Mouse (Mus musculus) cerebellum, adult 11-12 months (tissue): ENCODE data around the gene Igdcc4.

Source experiments
- DNase-seq: peaks from one replicate; pipeline ENCODE4 v3.0.0; 2022

Igdcc4 gene

DNA sequence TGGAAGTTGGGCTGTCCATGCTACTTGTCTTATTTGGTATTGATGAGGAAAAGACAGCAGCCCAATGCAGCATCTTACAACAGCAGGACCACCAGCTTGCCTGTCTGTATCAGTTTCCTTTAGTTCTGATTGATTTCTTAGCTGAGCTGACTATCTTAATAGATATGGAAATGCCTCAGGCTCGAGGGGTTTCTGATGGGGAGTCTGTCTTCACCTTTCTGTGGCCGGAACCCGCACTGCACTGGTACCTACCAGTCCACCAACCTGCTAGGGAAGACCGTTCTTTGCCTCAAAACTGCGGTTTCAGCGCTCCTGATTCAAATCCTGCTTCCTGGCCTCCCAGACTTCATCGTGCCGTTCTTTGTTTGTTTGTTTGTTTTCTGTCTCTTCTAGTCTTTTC, 60.6 kb downstream of the Igdcc4 start:
- no peak for DNase-seq

DNA sequence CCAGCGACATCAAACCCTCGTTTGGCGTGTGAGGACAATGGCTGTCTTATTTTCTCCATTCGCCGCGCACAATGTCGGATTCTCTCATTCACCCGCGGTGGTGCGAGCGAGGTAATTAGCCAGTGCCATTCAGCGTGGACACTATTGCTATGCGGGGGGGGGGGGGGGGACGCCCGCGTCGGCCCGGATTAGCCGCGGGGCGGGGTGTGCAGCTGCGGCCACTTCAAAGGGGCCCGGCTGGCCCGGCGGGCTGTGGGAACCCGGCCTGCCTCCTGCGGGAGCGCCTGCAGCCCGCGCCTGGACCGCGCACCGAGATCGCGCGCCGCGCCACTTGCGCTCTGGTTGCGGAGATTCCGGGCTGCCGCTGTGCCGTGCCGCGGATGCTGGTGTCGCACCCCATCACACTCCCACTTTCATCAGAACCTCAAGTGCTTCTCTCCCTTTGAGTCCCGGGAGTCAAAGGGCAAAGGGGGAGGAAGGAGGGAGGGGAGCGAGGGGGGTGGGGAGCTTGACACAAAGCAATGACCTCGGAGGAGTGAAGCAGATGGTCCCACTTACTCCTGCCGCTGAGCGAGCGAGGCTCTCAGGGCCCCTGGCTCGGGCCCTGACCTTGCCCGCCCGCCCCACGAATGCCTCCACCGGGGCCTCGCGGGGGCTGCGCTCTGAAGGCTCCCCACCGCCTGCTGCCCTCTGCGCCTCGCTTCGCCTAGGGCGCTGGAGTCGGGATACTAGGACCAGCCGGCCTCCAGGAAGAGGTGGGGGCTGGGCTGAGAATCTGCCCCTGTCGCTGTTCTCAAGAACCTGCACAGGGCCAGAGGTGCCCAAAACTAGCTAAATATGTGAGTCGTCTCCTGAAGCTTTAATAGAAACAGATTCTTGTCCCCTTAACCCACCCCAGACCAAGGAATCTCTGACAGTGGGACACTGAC, 61.7 kb downstream of the Igdcc4 start:
- no peak for DNase-seq

DNA sequence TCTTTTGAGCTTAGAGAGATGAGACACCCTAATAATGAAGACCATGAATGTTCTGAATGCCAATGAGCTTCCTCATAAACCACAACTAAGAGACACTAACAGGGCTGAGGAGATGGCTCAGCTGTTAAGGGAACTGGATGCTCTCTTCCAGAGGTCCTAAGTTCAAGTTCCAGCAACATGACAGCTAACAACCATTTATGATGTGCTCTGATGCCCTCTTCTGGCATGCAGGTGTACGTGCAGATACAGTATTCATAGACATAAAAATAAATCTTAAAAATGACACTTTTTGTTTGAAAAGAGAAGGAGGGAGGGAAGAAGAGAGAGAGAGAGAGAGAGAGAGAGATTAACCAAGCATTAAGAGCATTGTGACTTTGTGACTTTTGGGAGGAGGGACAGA, 63.6 kb downstream of the Igdcc4 start:
- no peak for DNase-seq

DNA sequence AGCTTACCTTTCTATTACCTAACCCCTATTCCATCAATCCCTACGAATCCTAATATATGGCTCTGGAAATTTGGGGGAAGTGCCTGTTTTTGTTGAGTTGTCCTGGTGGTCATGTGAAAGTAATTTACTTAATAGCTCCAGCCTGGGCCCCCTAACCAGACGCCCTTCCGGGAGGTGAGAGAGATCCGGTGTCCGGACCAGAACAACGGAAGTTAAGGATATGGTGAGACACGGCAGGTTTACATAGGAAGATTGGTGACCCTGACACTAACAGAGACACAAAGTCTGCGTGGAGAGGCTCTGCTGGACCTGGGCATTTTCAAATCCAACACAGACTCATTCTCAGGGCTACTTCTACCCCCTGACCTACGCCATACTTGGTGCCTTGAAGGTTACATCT, 65.1 kb downstream of the Igdcc4 start:
- DNase-seq, result no peak

DNA sequence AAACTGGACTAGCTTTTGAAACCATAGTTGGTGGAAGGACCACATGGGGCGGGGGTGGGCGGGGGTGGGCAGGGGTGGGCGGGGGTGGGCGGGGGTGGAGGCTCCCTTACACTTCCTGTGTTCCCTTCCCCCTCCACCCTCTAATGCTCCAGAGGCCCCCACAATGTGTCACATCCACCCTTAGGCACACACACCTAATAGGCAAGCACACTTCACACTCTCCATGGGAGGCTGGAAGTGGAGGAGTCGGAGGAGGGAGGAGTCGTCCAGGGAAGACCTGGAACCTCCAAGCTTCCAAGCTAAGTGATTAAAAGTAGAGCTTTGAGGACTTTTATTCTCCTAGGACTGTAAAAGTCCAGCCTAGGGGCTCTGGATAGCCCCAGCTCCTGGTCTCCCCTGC, 67.2 kb downstream of the Igdcc4 start:
- DNase-seq, result no peak

DNA sequence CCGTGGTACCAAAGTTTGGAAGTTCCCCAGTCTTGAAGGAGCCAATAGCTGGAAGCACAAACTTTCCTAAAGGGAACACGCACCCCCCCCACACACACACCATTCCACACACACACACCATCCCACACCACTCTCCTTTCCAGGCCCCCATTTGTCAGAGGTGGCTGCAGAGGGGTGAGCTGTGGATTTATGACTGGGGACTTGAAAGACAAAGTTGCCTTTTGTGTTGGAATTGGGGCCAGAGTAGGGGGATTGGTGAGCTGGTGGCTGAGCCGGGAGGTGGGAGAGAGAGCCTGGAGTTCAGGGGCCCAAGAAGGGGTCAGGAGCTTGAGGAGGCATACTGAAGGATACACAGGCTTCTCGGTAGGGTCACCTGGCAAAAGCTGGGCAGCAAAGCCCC, 67.7 kb downstream of the Igdcc4 start:
- DNase-seq, result no peak

DNA sequence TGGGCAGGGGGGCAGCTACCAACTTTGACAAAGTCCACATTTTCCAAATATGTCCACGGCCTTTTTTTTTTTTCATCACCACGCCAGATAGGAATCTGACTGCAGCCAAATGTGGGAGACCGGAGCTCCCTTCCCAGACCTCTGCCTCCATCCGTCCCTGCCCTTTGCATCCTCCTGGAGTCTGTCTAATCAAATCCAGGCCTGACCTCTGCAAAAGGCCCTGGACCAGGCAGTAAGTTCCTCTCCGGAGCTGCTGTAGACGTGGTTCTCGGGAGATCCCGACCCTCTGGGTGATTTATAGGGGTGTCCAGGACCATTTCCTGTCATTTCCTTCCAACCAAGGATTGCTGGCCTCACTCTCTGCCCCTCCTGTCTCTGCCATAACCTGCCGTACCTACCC, 71.4 kb downstream of the Igdcc4 start:
- no peak for DNase-seq

DNA sequence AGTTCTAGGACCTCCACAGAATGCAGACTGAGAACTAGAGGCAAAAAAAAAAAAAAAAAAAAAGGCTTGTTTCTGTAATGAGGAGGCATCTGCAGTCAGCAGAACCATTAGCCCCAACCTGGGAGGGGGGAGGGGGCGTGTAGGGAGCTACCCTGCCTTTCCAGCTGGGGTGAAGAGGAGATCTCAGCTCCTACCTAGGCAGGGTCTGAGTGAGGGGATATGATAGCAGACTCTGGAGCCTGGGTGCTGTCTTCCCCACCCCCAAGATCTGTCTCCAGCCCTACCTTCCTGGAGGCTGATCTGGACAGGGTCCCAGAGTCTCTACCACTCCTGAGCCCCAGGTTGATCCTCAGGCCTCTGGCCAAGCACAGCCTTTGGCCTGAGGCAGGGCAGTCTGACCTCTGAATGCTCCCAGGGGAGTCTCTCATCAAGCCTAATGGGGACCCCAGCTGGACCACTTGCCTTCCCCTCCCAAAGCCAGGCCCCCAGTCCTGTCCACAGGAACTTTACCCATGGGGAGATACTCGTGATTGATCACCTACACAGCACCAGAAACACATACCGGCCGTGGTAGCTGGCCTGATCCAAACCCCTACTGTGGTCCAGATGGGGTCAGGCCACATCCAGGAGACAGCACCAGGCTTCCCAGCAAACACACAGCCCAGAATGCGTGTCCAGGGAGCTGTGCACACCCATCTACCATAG, 74.1 kb downstream of the Igdcc4 start:
- DNase-seq, result no peak

DNA sequence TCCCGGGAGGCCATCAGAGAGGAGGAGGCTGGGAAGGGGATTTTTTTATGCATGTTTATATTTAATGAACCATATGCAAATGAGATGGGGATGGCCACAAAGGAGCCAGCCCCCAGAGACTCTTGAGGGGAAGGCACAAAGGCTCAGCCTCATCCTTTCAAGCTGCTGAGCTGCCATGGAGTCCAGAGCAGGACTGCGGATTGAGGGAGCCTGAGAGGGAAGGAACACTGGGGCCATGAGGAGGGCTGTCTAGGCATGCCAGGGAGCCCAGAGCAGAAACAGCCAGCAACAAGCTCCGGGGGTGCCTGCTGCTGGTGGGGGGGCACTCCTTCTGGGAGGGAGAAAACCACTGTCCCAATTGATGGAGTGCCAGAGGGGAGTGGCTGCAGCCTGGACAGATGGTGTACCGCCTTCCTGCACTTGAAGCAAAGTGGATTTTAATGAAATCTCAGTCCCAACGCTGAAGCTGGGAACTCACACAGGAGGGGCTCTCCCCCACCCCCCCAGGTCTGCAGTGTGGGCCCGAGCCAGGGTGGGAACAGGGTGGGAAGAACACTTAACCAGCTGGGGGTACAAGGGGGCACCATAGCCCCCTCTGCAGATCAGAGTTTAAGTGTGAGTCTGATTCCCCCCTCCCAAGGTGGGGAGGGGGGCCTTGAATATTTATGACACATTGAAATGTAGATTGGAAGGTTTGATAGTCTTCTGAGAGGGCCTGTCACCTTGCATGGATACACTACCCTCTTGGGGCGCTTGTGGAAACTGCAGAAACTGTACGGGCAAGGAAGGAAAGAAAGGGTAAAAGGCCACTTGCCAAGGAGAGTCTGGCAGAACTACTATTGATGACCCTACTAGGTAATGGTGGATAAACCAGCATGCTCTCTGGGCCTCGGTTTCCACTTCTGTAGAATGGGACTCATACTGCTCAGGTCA, 74.9 kb downstream of the Igdcc4 start:
- DNase-seq, result no peak

DNA sequence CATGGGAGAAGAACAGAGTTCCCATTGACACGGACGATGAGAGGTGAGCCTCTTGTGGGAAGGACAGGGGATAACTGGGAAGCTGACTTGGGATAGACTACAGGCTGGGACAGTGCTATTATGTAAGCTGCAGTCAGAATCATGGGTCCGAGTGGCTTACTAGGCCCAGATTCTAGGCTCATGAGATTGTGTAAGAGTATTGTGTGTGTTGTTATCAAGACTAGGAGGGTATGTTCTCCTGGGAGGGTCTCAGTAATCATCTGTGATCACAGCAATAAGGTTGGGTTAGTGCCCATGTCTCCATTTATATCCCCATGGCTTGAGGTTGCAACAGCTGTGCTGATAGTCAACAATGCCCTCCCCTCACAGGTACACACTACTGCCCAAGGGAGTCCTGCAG, 76.2 kb downstream of the Igdcc4 start:
- no peak for DNase-seq

DNA sequence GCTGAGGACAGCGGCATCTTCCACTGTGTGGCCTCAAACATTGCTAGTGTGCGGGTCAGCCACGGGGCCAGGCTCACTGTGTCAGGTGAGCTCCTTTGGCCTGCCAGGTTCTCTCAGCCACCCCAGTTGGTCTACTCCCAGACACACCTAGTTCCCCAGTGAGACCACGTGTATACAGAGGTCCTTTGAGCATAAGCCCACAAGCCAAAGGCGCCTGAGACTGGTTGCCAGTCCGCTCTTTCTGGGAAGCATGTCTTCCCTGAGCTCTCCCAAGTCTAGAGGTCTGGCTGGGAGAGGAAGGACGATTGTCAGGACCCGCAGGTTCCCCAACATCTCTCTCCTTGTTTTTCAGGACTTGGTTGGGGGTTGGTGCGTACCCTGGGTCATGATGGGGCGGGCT, 76.6 kb downstream of the Igdcc4 start:
- DNase-seq, result no peak

DNA sequence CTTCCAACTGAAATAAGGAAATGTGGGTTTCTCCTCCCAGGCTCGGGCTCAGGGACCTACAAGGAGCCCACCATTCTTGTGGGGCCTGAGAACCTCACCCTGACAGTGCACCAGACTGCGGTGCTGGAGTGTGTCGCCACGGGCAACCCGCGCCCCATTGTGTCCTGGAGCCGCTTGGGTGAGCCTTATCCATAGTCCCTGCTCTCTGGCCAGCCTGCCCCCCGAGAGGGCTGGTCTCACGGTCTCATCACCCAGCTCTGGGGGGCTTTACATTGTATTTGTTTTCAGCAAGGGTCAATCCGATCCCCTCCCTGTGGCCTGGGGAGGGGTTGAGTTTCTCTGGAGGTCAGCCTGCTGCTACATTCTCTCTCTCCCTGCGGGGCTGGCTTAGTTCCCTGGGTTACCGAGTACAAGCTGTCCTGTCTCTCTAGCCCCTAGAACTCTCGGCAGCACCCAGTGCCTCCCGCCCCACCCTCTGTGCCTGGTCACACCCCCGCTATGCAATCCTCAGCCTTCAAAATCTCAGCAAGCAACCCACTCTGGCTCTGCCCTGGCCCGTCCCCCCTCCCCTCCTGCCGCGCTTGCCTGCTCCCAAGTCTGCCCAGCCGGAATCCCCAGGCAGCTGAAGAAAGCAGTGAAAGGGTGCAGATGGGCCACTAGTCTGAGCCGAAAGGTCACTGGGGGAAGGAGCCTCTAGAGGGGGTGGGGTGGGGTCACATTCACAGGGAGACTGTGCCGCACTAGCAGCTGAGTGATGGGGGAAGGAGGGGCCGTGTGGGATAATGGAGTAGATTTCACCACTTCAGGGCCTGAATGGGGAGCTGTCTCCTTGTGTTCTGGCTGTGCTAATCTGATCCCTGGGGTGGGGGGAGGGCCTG, 77.3 kb downstream of the Igdcc4 start:
- no peak for DNase-seq

DNA sequence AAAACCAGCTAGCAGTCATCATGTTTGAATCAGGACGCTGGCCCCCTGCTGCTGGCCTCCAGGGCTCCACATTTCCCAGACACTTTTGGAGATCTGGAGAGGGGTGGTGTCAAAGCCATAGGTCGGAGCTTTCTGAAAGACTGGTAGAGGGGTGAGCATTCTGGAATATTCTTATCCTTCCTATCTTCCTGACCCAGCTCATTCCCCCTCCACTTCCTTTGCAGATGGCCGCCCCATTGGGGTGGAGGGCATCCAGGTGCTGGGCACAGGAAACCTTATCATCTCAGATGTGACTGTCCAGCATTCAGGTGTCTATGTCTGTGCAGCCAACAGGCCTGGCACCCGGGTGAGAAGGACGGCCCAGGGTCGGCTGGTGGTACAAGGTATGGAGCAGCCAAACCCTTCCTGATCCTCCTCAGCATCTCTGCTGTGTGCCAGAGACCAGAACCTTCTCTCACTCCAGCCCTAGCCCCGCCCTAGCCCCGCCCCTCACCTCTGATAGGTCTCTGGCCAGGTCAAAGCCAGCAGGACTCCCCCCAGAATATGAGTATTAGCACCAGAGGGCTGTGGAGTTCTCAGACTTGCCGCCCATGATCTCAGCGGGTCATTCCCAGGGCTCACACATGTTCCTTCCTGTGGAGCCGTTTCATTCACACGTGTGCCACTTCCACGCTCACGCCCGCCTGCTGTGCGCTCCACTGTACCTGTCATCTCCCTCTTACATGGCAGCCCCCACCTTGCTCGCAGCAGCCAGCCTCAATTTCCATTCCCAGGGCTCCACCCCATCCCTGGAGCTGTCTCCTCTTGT, 78.7 kb downstream of the Igdcc4 start:
- no peak for DNase-seq
